Mouse (Mus musculus) heart, embryonic 13.5 days (tissue): ENCODE data around the gene Atf7. TPM values are rescaled to one million over a fixed set of nuclear protein-coding genes. Genes with fewer than 3 reads are reported as not detected.
"Not testable (repeated sequence)": the region's sequence is repeated elsewhere in the genome, so short reads cannot be mapped to it uniquely, and the experiment has no call there.

Experiments used
- ATAC-seq: fragments of 200-750 bp; cut with Nextera tagmentation; 2 replicates; pipeline ENCODE4 v1.8.0; 2017; ENCODE audit warnings: moderate TSS enrichment; ENCODE audit not compliant: insufficient number of reproducible peaks, low FRiP score, low TSS enrichment; ENCODE audit errors: extremely low read depth
- H3K27ac ChIP-seq: fragments of 300-500 bp; sonication (generic); replicated peaks from 2 replicates; pipeline ENCODE4 v1.5.1; 2015; ENCODE audit warnings: moderate library complexity, mild to moderate bottlenecking, inconsistent platforms
- H3K27me3 ChIP-seq: fragments of 300-500 bp; sonication (generic); replicated peaks from 2 replicates; pipeline ENCODE4 v1.6.1; 2015; ENCODE audit warnings: mild to moderate bottlenecking, inconsistent platforms
- H3K36me3 ChIP-seq: fragments of 300-500 bp; sonication (generic); 2 replicates; pipeline ENCODE4 v1.6.1; 2015; ENCODE audit warnings: mild to moderate bottlenecking, inconsistent platforms
- H3K4me1 ChIP-seq: fragments of 300-500 bp; sonication (generic); 2 replicates; pipeline ENCODE4 v1.6.1; 2015; ENCODE audit warnings: inconsistent platforms
- H3K4me2 ChIP-seq: fragments of 300-500 bp; sonication (generic); 2 replicates; pipeline ENCODE4 v1.6.1; 2015; ENCODE audit warnings: inconsistent platforms, mild to moderate bottlenecking, moderate library complexity
- H3K4me3 ChIP-seq: fragments of 300-500 bp; sonication (generic); 2 replicates; pipeline ENCODE4 v1.5.1; 2015; ENCODE audit warnings: moderate library complexity, mild to moderate bottlenecking, inconsistent platforms
- H3K9ac ChIP-seq: fragments of 300-500 bp; sonication (generic); 2 replicates; pipeline ENCODE4 v1.6.1; 2015; ENCODE audit warnings: inconsistent platforms, mild to moderate bottlenecking, moderate library complexity
- H3K9me3 ChIP-seq: fragments of 300-500 bp; sonication (generic); 2 replicates; pipeline ENCODE4 v1.6.1; 2016; ENCODE audit warnings: inconsistent platforms
- WGBS: fragments of 180-500 bp; shearing (Covaris S2); methylation state at CpG from one replicate; pipeline ENCODE4 v1.1.7; 2015; ENCODE audit warnings: mixed read lengths; 5-methylcytosine and 5-hydroxymethylcytosine counted together
- polyA plus RNA-seq: library from polyadenylated mRNA; unstranded; fragments of >200 nt; fragmentation: Nextera tagmentation; extraction: Ambion mirVana; gene quantifications from 2 replicates; pipeline ENCODE4 v1.2.1, GENCODE M21; 2015

Atf7 gene
- polyA plus RNA-seq = 25.1 and 30.0 TPM in 2 replicates

DNA sequence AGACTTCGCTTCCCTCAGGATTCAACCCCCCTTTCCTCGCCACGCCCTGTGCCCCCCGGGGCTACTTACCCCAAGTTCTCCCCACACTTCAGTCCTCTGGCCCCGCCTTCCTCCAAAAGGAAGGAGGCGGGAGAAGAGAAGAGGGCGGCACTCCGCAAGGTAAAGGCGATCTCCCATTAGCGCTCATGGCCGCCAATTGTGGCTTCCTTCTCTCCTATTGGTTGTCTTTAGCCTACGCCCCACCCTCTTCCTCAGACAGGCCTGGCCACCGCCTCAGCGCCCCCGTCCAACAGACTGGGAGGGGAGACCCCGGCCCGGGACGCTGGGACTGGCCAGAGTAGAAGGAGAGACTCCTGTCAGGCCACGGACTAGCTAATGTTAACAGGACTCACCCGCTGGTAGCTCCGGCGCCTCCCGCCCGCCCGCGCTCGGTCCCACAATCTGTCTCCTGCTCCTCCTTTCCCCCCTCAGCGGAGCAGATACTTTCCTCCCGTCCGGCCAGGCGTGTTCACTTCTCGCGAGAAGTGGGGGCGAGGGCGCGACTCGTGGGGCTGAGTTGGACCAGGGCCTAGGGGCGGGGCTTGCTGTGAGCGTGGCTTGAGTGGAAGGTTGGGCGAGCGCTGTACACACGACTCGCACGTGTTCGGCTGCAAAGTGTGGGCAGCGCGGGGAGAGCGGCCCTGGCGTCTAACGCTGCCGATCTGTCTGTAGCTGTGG, at the start of gene Atf7, which contains the start of gene Gm28047:
TSS of gene Atf7 (minus strand) at position 495 of the 717 bp plus-strand sequence.
TSS of gene Gm28047 (minus strand) at position 98 of the 717 bp plus-strand sequence.
- H3K4me3 ChIP-seq = peak within 1 kb of the TSS; percentile 70
- peak within 1 kb of the TSS; percentile 86 for H3K9ac ChIP-seq
- H3K36me3 ChIP-seq = peaks cover 6% of the 10 kb centered on the region
- H3K9me3 ChIP-seq = no peaks in the 10 kb centered on the region
- peak within 1 kb of the TSS; percentile 100 for H3K27ac ChIP-seq
- peak; percentile 98 for ATAC-seq
- H3K4me1 ChIP-seq = peaks cover 27% of the 10 kb centered on the region
- H3K27me3 ChIP-seq = no peaks in the 10 kb centered on the region
- peak within 1 kb of the TSS; percentile 72 for H3K4me2 ChIP-seq
- WGBS = under 1% methylated on average over 51 of the region's 51 CpGs

DNA sequence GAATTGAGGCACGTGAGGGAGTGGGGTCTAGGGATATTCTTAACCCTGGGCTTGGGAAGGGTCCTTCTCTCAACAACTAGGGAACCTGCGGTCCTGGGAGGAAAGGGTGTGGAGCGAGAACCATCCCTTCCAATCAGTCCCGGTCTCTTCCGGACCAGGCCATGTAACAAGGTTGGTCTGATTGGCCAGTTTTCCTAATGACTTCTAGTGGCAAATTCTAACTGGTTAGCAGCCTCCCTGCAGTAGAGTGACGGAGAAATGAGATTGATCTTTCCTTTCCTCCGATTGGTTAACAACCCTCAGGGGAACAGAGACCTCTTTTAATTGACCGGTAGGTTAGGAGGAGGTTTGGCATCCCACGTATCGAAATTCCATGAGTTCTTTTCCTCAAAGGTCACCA, 48.3 kb upstream of the Atf7 start:
- H3K27me3 ChIP-seq = no peaks in the 10 kb centered on the region
- 0 out of 2 replicates have a peak, but pooled peaks have one; percentile 17 for ATAC-seq
- peaks cover 44% of the 10 kb centered on the region for H3K4me1 ChIP-seq
- peak overlapping the region; percentile 95 for H3K9ac ChIP-seq
- 2% methylated on average over 10 of the region's 10 CpGs for WGBS
- peaks cover 11% of the 10 kb centered on the region for H3K36me3 ChIP-seq
- peak overlapping the region; percentile 88 for H3K4me2 ChIP-seq
- peak overlapping the region; percentile 100 for H3K27ac ChIP-seq
- no peaks in the 10 kb centered on the region for H3K9me3 ChIP-seq
- peak overlapping the region; percentile 79 for H3K4me3 ChIP-seq

- Histone ChIP-seq H3K9ac (peak within 1 kb of the TSS; percentile 95), H3K27ac (peak within 1 kb of the TSS; percentile 100), H3K36me3 (peaks cover 21% of the 10 kb centered on the region), H3K27me3 (no peaks in the 10 kb centered on the region), H3K9me3 (no peaks in the 10 kb centered on the region), H3K4me1 (peaks cover 47% of the 10 kb centered on the region), H3K4me2 (peak within 1 kb of the TSS; percentile 88), H3K4me3 (peak within 1 kb of the TSS; percentile 79)
- WGBS = 4% methylated on average over 37 of the region's 37 CpGs
- no peak for ATAC-seq
Observed at GRCm38 (mm10) chr15:102672215-102673071, 47.2 kb upstream of the Atf7 start, which contains the start of gene Atp5g2. TSS of gene Atp5g2 (minus strand) at chr15:102672352.

DNA sequence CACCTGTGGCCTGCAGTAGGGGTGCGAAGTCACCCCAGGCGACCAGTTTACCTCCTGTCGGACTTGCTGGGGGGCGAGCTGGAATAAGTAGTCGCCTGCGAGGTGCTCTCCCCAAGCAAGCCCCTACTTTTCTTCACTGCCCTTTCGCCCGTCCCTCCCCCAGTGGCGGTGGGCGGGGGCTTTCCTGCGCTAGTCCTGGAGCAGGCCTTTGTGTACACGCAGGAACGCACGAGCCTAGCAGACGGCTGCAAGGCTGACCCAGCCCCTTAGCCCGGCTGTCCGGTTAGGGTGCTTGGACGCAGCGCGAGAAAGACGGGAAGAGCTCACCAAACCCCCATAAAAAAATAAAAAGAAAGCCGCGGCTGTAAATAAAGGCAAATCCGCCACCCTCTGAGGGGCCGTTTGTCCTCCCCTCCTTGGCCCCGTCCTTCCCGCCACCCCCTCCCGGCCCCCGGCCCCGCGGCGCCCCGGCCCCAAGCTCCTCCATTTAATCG, 46.5 kb upstream of the Atf7 start:
- under 1% methylated on average over 33 of the region's 34 CpGs for WGBS
- peak overlapping the region; percentile 79 for H3K4me3 ChIP-seq

DNA sequence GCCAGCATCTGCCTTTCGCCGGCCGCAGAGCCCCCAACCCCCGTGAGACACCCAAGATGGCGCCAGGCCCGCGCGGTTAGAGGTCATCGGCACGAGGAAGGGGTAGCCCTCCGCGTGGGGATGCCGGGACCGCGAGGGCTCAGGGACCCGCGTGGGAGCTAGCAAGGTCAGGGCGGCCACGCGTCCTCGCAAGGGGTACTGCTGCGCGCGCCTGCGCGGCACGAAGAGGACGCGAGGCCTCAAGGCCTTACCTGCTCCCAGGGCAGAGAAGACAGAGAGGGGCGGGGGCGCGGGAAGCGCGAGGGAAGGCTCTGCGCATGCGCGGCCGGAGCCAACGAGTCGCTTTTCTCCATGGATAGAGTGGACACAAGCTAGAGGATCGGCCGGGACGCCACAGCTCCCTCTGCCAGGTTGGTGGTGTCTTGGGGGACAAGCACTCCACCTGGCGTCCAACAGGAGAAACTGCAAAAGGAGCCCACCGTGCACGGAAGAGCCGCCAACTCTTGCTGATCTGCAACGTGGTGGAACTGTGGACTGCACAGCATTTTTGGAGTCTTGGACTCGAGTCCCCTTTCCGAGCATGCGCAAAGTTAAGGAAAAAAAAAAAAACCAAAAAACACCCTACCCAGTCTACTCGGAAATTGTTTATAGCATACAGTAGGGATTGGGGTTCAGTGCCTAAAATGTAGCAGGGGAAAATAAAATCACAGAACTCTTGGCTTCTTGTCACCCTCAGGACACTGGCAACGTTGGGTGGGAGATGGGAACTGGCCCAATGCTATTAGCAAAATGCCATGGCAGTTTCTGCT, 45.7 kb upstream of the Atf7 start:
- Histone ChIP-seq H3K4me3 (peak overlapping the region; percentile 79), H3K4me2 (peak overlapping the region; percentile 88), H3K36me3 (peaks cover 36% of the 10 kb centered on the region), H3K9ac (peak overlapping the region; percentile 98), H3K27me3 (no peaks in the 10 kb centered on the region), H3K27ac (peak overlapping the region; percentile 100), H3K4me1 (peaks cover 47% of the 10 kb centered on the region), H3K9me3 (no peaks in the 10 kb centered on the region)
- ATAC-seq = peak; percentile 93
- WGBS = under 1% methylated on average over 53 of the region's 53 CpGs

More for the DNA sequence above, 46.5 kb upstream of the Atf7 start:
- Histone ChIP-seq H3K9me3 (no peaks in the 10 kb centered on the region), H3K9ac (peak overlapping the region; percentile 95), H3K27me3 (no peaks in the 10 kb centered on the region), H3K4me2 (peak overlapping the region; percentile 88), H3K36me3 (peaks cover 28% of the 10 kb centered on the region), H3K4me1 (peaks cover 47% of the 10 kb centered on the region), H3K27ac (peak overlapping the region; percentile 100)
- peak; percentile 47; the same call in 1 of the 2 replicates for ATAC-seq

DNA sequence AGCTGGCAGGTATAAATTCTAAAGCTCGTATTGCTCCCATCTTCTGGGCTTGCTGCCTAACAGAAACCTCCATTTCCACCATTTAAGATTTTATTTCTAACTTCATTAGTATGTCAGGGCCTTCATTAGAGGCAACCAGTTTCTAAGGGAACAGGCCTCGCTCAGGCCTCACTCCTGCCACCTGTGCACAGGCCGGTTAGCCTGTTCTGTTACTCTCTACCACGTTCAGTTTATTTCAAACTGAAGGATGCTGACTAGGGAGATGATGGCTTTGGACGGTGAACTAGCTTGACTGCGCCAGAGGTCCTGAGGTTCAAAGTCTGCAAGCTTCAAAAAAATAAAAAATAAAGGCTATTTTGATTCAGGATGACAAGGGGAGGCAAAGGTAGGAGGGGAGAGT, 45.0 kb upstream of the Atf7 start:
- H3K27ac ChIP-seq = peak overlapping the region; percentile 100
- no peak for ATAC-seq
- peak overlapping the region; percentile 98 for H3K9ac ChIP-seq
- no peaks in the 10 kb centered on the region for H3K27me3 ChIP-seq
- 10% methylated on average over 6 of the region's 6 CpGs for WGBS
- peaks cover 47% of the 10 kb centered on the region for H3K4me1 ChIP-seq
- H3K9me3 ChIP-seq = no peaks in the 10 kb centered on the region
- peaks cover 42% of the 10 kb centered on the region for H3K36me3 ChIP-seq
- H3K4me3 ChIP-seq = peak overlapping the region; percentile 79
- peak overlapping the region; percentile 88 for H3K4me2 ChIP-seq

DNA sequence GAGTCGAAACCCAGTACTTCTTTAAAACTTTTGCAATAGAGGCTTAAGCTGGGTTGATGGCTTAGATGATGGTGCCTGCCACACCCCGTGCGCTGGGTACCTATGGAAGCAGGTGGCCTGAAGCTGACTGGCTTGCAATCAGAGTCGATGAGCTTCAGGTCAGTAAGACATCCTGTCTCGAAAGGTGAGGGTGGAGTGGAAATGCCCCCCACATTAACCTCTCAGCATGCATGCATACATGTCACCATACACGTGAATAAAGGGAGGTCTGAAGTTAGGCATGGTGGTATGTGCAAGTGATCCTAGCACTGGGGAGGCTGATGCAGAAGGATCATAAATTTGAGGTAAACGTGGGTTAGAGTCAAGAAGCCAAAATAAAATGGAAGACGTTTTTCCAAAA, 44.3 kb upstream of the Atf7 start:
- Histone ChIP-seq H3K27ac (no peak overlapping the region), H3K9me3 (no peaks in the 10 kb centered on the region), H3K4me1 (peaks cover 47% of the 10 kb centered on the region), H3K9ac (peak overlapping the region; percentile 98), H3K4me2 (peak overlapping the region; percentile 88), H3K4me3 (peak overlapping the region; percentile 79), H3K27me3 (no peaks in the 10 kb centered on the region), H3K36me3 (peaks cover 50% of the 10 kb centered on the region)
- WGBS = 82% methylated on average over 8 of the region's 8 CpGs
- ATAC-seq = no peak

- no peaks in the 10 kb centered on the region for H3K9me3 ChIP-seq
Observed at GRCm38 (mm10) chr15:102665494-102665893, 40.2 kb upstream of the Atf7 start.

GRCm38 (mm10) chr15:102663825-102664224, 38.6 kb upstream of the Atf7 start:
- 89% methylated on average over 8 of the region's 8 CpGs for WGBS

More at GRCm38 (mm10) chr15:102665494-102665893, 40.2 kb upstream of the Atf7 start:
- H3K4me1 ChIP-seq = peaks cover 21% of the 10 kb centered on the region
- ATAC-seq = no peak
- no peaks in the 10 kb centered on the region for H3K27me3 ChIP-seq
- H3K9ac ChIP-seq = no peak overlapping the region; the same call in 1 of the 2 replicates
- H3K27ac ChIP-seq = no peak overlapping the region; the same call in 1 of the 2 replicates
- 39% methylated on average over 4 of the region's 4 CpGs for WGBS
- H3K4me3 ChIP-seq = no peak overlapping the region
- H3K4me2 ChIP-seq = no peak overlapping the region
- H3K36me3 ChIP-seq = peaks cover 90% of the 10 kb centered on the region

GRCm38 (mm10) chr15:102662601-102663000, 37.3 kb upstream of the Atf7 start:
- not testable (repeated sequence) for ATAC-seq, H3K4me2 ChIP-seq, H3K4me3 ChIP-seq, H3K9me3 ChIP-seq, H3K9ac ChIP-seq, H3K27me3 ChIP-seq, H3K27ac ChIP-seq
- H3K4me1 ChIP-seq = peaks cover 24% of the 10 kb centered on the region
- H3K36me3 ChIP-seq = peaks cover 81% of the 10 kb centered on the region
- whole genome bisulfite sequencing = 83% methylated on average over 1 of the region's 2 CpGs

More at GRCm38 (mm10) chr15:102663825-102664224, 38.6 kb upstream of the Atf7 start:
- no peaks in the 10 kb centered on the region for H3K27me3 ChIP-seq
- H3K4me1 ChIP-seq = peaks cover 18% of the 10 kb centered on the region
- no peaks in the 10 kb centered on the region for H3K9me3 ChIP-seq
- no peak overlapping the region for H3K27ac ChIP-seq
- 0 out of 2 replicates have a peak overlapping the region, but pooled peaks have one; percentile 19 for H3K9ac ChIP-seq
- no peak for ATAC-seq
- no peak overlapping the region for H3K4me2 ChIP-seq
- peaks cover 92% of the 10 kb centered on the region for H3K36me3 ChIP-seq
- no peak overlapping the region for H3K4me3 ChIP-seq
